ENCODE assay signal across 9 mouse cellular contexts in genomic region chr5:139956859-139957258, GRCm38 (mm10). TPM values are rescaled to one million over a fixed set of nuclear protein-coding genes. Genes with fewer than 3 reads are reported as not detected.
A peak's percentile ranks its signal among the peaks of the same experiment; 100 is the strongest.
DNase-seq lines count a peak whose midpoint lies in the region; ATAC-seq lines count a peak whose summit lies in the region.
"Had no signal": no experiment of that assay in that cellular context is flagged by ENCODE, and none has a peak within 500 bp of the region (broad histone marks: within the 10 kb centered on the region; RNA-seq: fewer than 3 reads in every experiment).

No protein-coding gene starts in this region.

- ATAC-seq in hindbrain, embryonic 14.5 days (ENCODE audit: low FRiP score): no peak
- ATAC-seq in hindbrain, embryonic 13.5 days (ENCODE audit: low FRiP score): no peak
- ATAC-seq in common myeloid progenitor, adult 5-6 weeks (replicated peaks; ENCODE audit: low read depth, poor library complexity, severe bottlenecking): peak; percentile 83
- no peak for ATAC-seq in frontal cortex, adult (ENCODE audit: low TSS enrichment)

- no peaks in the 10 kb centered on the region for H3K27me3 ChIP-seq in hindbrain, embryonic 14.5 days (ENCODE audit: control insufficient read depth, insufficient read depth, low read length)
- H3K27me3 ChIP-seq in hindbrain, embryonic 13.5 days: no peaks in the 10 kb centered on the region

- H3K36me3 ChIP-seq in hindbrain, embryonic 14.5 days (replicated peaks; ENCODE audit: control insufficient read depth, insufficient read depth): no peaks in the 10 kb centered on the region
- H3K36me3 ChIP-seq in hindbrain, embryonic 13.5 days: no peaks in the 10 kb centered on the region

- no peak overlapping the region for H3K4me3 ChIP-seq in hindbrain, embryonic 14.5 days (replicated peaks; ENCODE audit: low read length)
- H3K4me3 ChIP-seq in hindbrain, embryonic 13.5 days: no peak overlapping the region

- peaks cover 7% of the 10 kb centered on the region; the same call in 1 of the 2 replicates for H3K9me3 ChIP-seq in hindbrain, embryonic 14.5 days (ENCODE audit: control insufficient read depth, low read length)
- peaks cover 6% of the 10 kb centered on the region; the same call in 1 of the 2 replicates for H3K9me3 ChIP-seq in hindbrain, embryonic 13.5 days

- peak; percentile 45 for DNase-seq in hindbrain, embryonic 14.5 days (ENCODE audit: low spot score)
- DNase-seq in induced T-regulatory cell, adult 2 months (ENCODE audit: low read depth): peak; percentile 34
- DNase-seq in lung, postnatal 10 days: peak; percentile 86
- no peak for DNase-seq in right cerebral cortex, postnatal 4 days
- DNase-seq in layer of hippocampus, adult 9-10 months (ENCODE audit: low spot score): no peak

- no peak overlapping the region for H3K9ac ChIP-seq in hindbrain, embryonic 14.5 days
- H3K9ac ChIP-seq in hindbrain, embryonic 13.5 days: no peak overlapping the region

- no peak overlapping the region for H3K4me2 ChIP-seq in hindbrain, embryonic 14.5 days (replicated peaks)
- no peak overlapping the region for H3K4me2 ChIP-seq in hindbrain, embryonic 13.5 days

- 62% methylated on average over 10 of the region's 10 CpGs for WGBS in hindbrain, embryonic 14.5 days
- 66% methylated on average over 10 of the region's 10 CpGs for WGBS in hindbrain, embryonic 13.5 days

- H3K27ac ChIP-seq in hindbrain, embryonic 14.5 days: no peak overlapping the region
- no peak overlapping the region for H3K27ac ChIP-seq in hindbrain, embryonic 13.5 days

- no peaks in the 10 kb centered on the region for H3K4me1 ChIP-seq in hindbrain, embryonic 14.5 days (replicated peaks; ENCODE audit: control insufficient read depth, insufficient read depth, low read length)
- H3K4me1 ChIP-seq in hindbrain, embryonic 13.5 days (replicated peaks): peaks cover 10% of the 10 kb centered on the region; the same call in 1 of the 2 replicates

RNA-seq across cellular contexts. Expression of gene Elfn1, which starts 49.1 kb away (rescaled TPM):
- polyA plus RNA-seq in hindbrain, embryonic 14.5 days (2014; fragmentation: Nextera tagmentation; extraction: Ambion mirVana): 3.5 and 5.0 TPM in 2 replicates
- polyA plus RNA-seq in hindbrain, embryonic 13.5 days (2015; fragmentation: Nextera tagmentation; extraction: Ambion mirVana): 1.3 and 1.4 TPM in 2 replicates
- not detected in 2 replicates for total RNA-seq in common myeloid progenitor, adult 5-6 weeks (2017)
- total RNA-seq: liver, adult 2 months had no signal

Comparison
In these comparisons a context has a peak if more than half of its experiments do, and no peak if none do; other contexts are left out.
1. DNase-seq: peak in hindbrain, embryonic 14.5 days (single experiment), induced T-regulatory cell, adult 2 months (single experiment) and lung, postnatal 10 days (single experiment); none in right cerebral cortex, postnatal 4 days (single experiment) and layer of hippocampus, adult 9-10 months (single experiment).